Mouse (Mus musculus) cerebellum, adult (tissue): ENCODE measurements at regions not wholly inside any gene's neighbourhood (a gene's known extent, or its start where the extent isn't known, plus 50 kb on each side); places are given as distances from the start of the nearest gene placed in this dataset.

Experiments
- ATAC-seq: cut with Nextera tagmentation; 2 replicates; pipeline ENCODE4 v1.9.2; 2017; ENCODE audit warnings: mild to moderate bottlenecking, moderate library complexity, mixed read lengths; ENCODE audit not compliant: insufficient number of reproducible peaks, low FRiP score, low TSS enrichment

GRCm38 (mm10) chr14:80789131-80789530 lies 805.2 kb downstream of the Olfm4 start:
- no peak for ATAC-seq

DNA sequence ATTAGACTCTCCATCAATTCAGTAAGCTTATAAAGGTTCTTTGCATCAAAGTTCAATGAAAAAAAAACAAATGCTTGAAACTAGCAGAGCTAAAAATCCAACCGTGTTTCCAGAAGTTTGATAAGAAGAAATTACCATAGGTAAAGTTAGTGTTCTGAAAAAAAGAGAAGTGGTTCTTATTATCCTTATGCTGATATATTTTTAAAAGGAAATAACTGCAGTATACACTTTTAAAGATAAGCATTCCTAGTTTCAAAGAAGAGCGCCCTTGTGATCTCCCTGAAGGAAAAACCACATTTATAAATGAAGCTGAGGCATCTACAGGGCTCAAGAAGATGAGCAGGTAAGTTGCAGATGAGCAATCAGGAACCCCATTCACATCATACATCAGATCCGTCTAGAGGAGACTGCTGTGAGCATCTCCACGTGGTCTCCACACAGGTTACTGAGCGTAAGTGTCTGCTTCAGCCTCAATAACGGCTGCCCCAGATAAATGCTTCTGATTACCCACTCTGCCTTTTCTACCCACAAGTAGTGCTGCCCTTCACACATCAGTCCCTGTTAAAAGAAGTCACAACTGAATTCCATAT lies 815.6 kb downstream of the Olfm4 start:
- no peak for ATAC-seq

DNA sequence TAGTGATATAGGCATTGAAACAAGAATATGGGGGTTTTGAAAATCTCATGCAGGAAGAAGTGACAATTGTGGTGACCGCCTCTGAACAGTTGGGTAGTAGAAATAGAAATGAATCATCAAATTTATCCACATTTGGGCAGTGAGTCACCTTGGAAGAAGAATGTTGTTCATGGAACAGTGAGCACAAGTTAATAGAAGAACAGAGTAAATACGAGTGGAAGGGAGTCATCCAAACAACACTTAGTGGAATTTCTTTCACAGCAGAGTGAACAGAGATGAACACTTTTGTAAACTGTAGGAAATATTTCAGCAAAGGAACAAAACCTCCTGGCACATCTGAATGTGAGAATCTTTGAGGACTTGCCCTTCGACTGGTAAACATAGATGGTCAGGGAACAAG lies 846.6 kb downstream of the Olfm4 start:
- no peak for ATAC-seq

DNA sequence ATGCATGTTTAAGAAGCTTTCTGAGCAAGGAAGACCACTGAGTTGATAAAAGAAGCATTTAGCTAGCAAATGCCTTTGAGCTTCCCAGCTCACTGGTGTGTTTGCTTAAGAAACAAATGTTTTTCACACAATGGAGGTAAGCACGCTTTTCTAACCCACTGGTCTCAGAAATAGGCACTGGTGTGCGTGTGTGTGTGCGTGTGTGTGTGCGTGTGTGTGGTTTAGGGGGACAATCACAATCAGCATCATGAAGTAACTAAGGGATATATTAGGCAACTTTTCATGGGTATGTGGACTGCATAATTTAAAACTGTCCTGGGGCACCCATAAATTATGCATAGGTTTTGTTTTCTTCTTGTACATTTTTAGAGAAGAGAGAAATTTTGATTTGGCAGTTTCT lies 860.7 kb downstream of the Olfm4 start:
- ATAC-seq = no peak

- ATAC-seq = peak; percentile 84
Observed at GRCm38 (mm10) chr14:80845576-80846269, 861.8 kb downstream of the Olfm4 start.

DNA sequence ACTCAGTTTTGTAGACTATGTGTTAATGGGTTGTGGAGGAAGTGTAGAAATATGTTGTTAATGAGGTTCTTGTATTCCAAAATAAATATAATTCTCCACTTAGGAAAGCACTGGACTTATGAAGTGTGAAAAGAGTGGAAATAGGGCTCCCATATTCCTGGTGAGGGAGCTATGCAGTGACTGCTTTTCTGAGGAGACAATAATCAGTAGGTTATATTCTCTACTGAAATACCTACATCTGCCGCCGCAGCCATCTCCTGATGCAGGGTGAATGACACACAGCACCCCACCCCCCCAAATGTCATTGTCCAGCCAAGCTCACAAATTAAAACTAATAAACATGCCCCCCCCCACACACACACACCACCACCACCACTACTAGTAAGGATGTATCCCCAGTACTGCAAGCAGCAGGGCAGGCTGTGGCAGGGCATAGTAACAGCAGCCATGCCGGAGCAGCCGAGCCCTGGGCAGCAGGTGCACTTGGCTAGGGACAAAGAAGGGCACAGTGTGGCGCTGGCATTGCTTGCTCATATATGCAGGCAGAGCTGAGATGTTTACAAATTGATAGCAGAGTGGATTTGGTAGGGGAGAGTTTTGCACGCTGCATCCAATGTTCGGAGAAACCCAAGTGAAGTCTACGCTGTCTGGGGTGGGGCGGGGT lies 862.7 kb downstream of the Olfm4 start:
- peak; percentile 83; the same call in 1 of the 2 replicates for ATAC-seq
